Mouse (Mus musculus): Measurements from ENCODE around the gene Nfkbiz.

- no peak for TF ChIP-seq CTCF (IDR thresholded peaks at IDR 0.05; ENCODE audit: low read depth)
- TF ChIP-seq EP300 (IDR thresholded peaks at IDR 0.05; ENCODE audit: low read depth), result no peak
These were observed 15.8 kb downstream of the Nfkbiz start for GRCm38 (mm10) chr16:55822741-55823397.

All from liver, embryonic 14.5 days (tissue).